Comparison of ENCODE assay signal across 11 mouse cellular contexts in genomic region chr17:10321754-10322153, GRCm38 (mm10). TPM values are rescaled to one million over a fixed set of nuclear protein-coding genes. Genes with fewer than 3 reads are reported as not detected.
DNase-seq lines count a peak whose midpoint lies in the region; ATAC-seq and TF ChIP-seq lines count a peak whose summit lies in the region.
"Had no signal": no experiment of that assay in that cellular context is flagged by ENCODE, and none has a peak within 500 bp of the region (broad histone marks: within the 10 kb centered on the region; RNA-seq: fewer than 3 reads in every experiment).

No protein-coding gene starts in this region.

- no peaks in the 10 kb centered on the region for H3K9me3 ChIP-seq in heart, embryonic 14.5 days (ENCODE audit: control insufficient read depth, low read length)
- no peaks in the 10 kb centered on the region for H3K9me3 ChIP-seq in lung, postnatal 0 days (ENCODE audit: low read length)
- no peaks in the 10 kb centered on the region for H3K9me3 ChIP-seq in hindbrain, embryonic 16.5 days (ENCODE audit: control insufficient read depth, low read length)
- no peaks in the 10 kb centered on the region for H3K9me3 ChIP-seq in neural tube, embryonic 13.5 days
- H3K9me3 ChIP-seq: intestine, embryonic 15.5 days had no signal

- peaks cover 13 to 36% of the 10 kb centered on the region in 2 experiments for H3K4me1 ChIP-seq in heart, embryonic 14.5 days (ENCODE audit: control insufficient read depth in 2 of 2, insufficient read depth in 2 of 2, low read length in 2 of 2)
- no peaks in the 10 kb centered on the region; the same call in 1 of the 2 replicates for H3K4me1 ChIP-seq in lung, postnatal 0 days (ENCODE audit: insufficient read depth, low read depth, low read length)
- H3K4me1 ChIP-seq in lung, adult 2 months (ENCODE audit: control insufficient read depth, insufficient read depth, low read length) = peaks cover 5% of the 10 kb centered on the region
- peaks cover 9% of the 10 kb centered on the region for H3K4me1 ChIP-seq in hindbrain, embryonic 16.5 days (ENCODE audit: control insufficient read depth, insufficient read depth, low read depth, low read length)
- peaks cover 31% of the 10 kb centered on the region for H3K4me1 ChIP-seq in neural tube, embryonic 13.5 days (replicated peaks)
- H3K4me1 ChIP-seq: intestine, embryonic 15.5 days had no signal

- DNase-seq in heart, postnatal 25 days (ENCODE audit: low spot score) = no peak
- no peak for DNase-seq in lung, postnatal 0 days (ENCODE audit: low spot score)
- DNase-seq in lung, adult 2 months = no peak
- DNase-seq in cerebellum, adult 11-12 months = no peak
- no peak for DNase-seq in B cell, adult 2 months
- DNase-seq: thymus, adult 2 months had no signal

- peak overlapping the region; percentile 54 to 70 for H3K27ac ChIP-seq in heart, embryonic 14.5 days (replicated peaks in 1 of 2; ENCODE audit: control insufficient read depth in 1 of 2, insufficient read depth in 1 of 2, low read depth in 2 of 2, low read length in 2 of 2)
- 0 out of 2 replicates have a peak overlapping the region, but pooled peaks have one; percentile 16 for H3K27ac ChIP-seq in lung, postnatal 0 days (ENCODE audit: low read length)
- no peak overlapping the region for H3K27ac ChIP-seq in hindbrain, embryonic 16.5 days (ENCODE audit: low read depth, low read length)
- peak overlapping the region; percentile 62; the same call in 1 of the 2 replicates for H3K27ac ChIP-seq in neural tube, embryonic 13.5 days (replicated peaks)
- H3K27ac ChIP-seq: intestine, embryonic 15.5 days had no signal

- whole genome bisulfite sequencing in heart, embryonic 14.5 days = 57% methylated on average over 4 of the region's 4 CpGs
- WGBS in lung, postnatal 0 days = 69% methylated on average over 4 of the region's 4 CpGs
- 73% methylated on average over 4 of the region's 4 CpGs for WGBS in lung, adult 2 months
- WGBS in hindbrain, embryonic 16.5 days = 55% methylated on average over 4 of the region's 4 CpGs
- 61% methylated on average over 4 of the region's 4 CpGs for WGBS in neural tube, embryonic 13.5 days

- no peak for TF ChIP-seq CTCF in lung, postnatal 0 days (IDR thresholded peaks at IDR 0.05)
- TF ChIP-seq CTCF in lung, adult 2 months (IDR thresholded peaks at IDR 0.05; ENCODE audit: insufficient read depth, low read length) = no peak

- peak overlapping the region; percentile 74 for H3K4me2 ChIP-seq in heart, embryonic 14.5 days (ENCODE audit: low read length)
- H3K4me2 ChIP-seq in lung, postnatal 0 days (replicated peaks; ENCODE audit: low read depth, low read length) = no peak overlapping the region
- H3K4me2 ChIP-seq in hindbrain, embryonic 16.5 days (ENCODE audit: low read length) = peak overlapping the region; percentile 51
- peak overlapping the region; percentile 55 for H3K4me2 ChIP-seq in neural tube, embryonic 13.5 days
- H3K4me2 ChIP-seq: intestine, embryonic 15.5 days had no signal

- peaks cover 5% of the 10 kb centered on the region; the same call in 1 of the 2 replicates for H3K36me3 ChIP-seq in heart, embryonic 14.5 days (ENCODE audit: control insufficient read depth, insufficient read depth, low read length)
- H3K36me3 ChIP-seq in lung, postnatal 0 days (ENCODE audit: insufficient read depth, low read length) = no peaks in the 10 kb centered on the region
- H3K36me3 ChIP-seq in hindbrain, embryonic 16.5 days (ENCODE audit: control insufficient read depth, insufficient read depth, low read length) = no peaks in the 10 kb centered on the region
- no peaks in the 10 kb centered on the region for H3K36me3 ChIP-seq in neural tube, embryonic 13.5 days
- H3K36me3 ChIP-seq: intestine, embryonic 15.5 days had no signal

- TF ChIP-seq EP300 in lung, postnatal 0 days (IDR thresholded peaks at IDR 0.05) = peak; percentile 64

- H3K4me3 ChIP-seq in heart, embryonic 14.5 days (ENCODE audit: control insufficient read depth in 1 of 2, insufficient read depth in 1 of 2, low read depth in 1 of 2, low read length in 2 of 2) = 0 out of 4 replicates have a peak overlapping the region, but pooled peaks of 1 of the 2 experiments have one; percentile 32
- no peak overlapping the region for H3K4me3 ChIP-seq in lung, postnatal 0 days (ENCODE audit: low read depth, low read length)
- H3K4me3 ChIP-seq in lung, adult 2 months (replicated peaks; ENCODE audit: extremely low read depth, low read depth, low read length) = no peak overlapping the region
- no peak overlapping the region for H3K4me3 ChIP-seq in hindbrain, embryonic 16.5 days (ENCODE audit: low read length)
- peak overlapping the region; percentile 26; the same call in 1 of the 2 replicates for H3K4me3 ChIP-seq in neural tube, embryonic 13.5 days
- H3K4me3 ChIP-seq: intestine, embryonic 15.5 days had no signal

- no peaks in the 10 kb centered on the region for H3K27me3 ChIP-seq in heart, embryonic 14.5 days (ENCODE audit: control insufficient read depth, insufficient read depth, low read length)
- no peaks in the 10 kb centered on the region for H3K27me3 ChIP-seq in lung, postnatal 0 days (replicated peaks; ENCODE audit: insufficient read depth, low read length)
- no peaks in the 10 kb centered on the region for H3K27me3 ChIP-seq in hindbrain, embryonic 16.5 days (replicated peaks; ENCODE audit: control insufficient read depth, insufficient read depth, low read length)
- H3K27me3 ChIP-seq in neural tube, embryonic 13.5 days = no peaks in the 10 kb centered on the region
- H3K27me3 ChIP-seq: intestine, embryonic 15.5 days had no signal

- intact Hi-C loops in heart, postnatal 25 days (cut with DNase I) = loop anchor here (2.0 to 5.0 kb wide), 2 partner anchors 13 to 426 kb away; no protein-coding TSS in a partner anchor

- no peak for ATAC-seq in heart, embryonic 14.5 days (ENCODE audit: insufficient number of reproducible peaks, insufficient read depth, low FRiP score, low read depth)
- no peak for ATAC-seq in lung, postnatal 0 days
- no peak for ATAC-seq in hindbrain, embryonic 16.5 days
- no peak for ATAC-seq in neural tube, embryonic 13.5 days (ENCODE audit: low read depth)
- ATAC-seq: CD4-positive, CD25-positive, alpha-beta regulatory T cell, adult 4 months; intestine, embryonic 15.5 days had no signal

- TF ChIP-seq POLR2A in lung, adult 2 months (IDR thresholded peaks at IDR 0.05; ENCODE audit: borderline replicate concordance, extremely low read depth, low read depth, low read length) = no peak

- H3K9ac ChIP-seq in heart, embryonic 14.5 days (ENCODE audit: low read length) = peak overlapping the region; percentile 65; the same call in 1 of the 2 replicates
- no peak overlapping the region for H3K9ac ChIP-seq in lung, postnatal 0 days (replicated peaks; ENCODE audit: low read depth)
- no peak overlapping the region for H3K9ac ChIP-seq in hindbrain, embryonic 16.5 days (ENCODE audit: low read depth, low read length)
- no peak overlapping the region for H3K9ac ChIP-seq in neural tube, embryonic 13.5 days
- H3K9ac ChIP-seq: intestine, embryonic 15.5 days had no signal

RNA-seq across cellular contexts. Expression of gene Qk, which starts 2.1 kb away (rescaled TPM):
- 71.8 and 76.2 TPM in 2 replicates for polyA plus RNA-seq in heart, embryonic 14.5 days (2014; fragmentation: Nextera tagmentation; extraction: Ambion mirVana)
- total RNA-seq in heart, postnatal 25 days (2021) = 100 to 1,000 TPM; 444 to 447 TPM
- 60.2 and 67.9 TPM in 2 replicates for polyA plus RNA-seq in lung, postnatal 0 days (2015; fragmentation: Nextera tagmentation; extraction: Ambion mirVana)
- 381 and 394 TPM in 2 replicates for polyA plus RNA-seq in lung, adult 2 months (2012; rRNA removed)
- 46.3 and 47.5 TPM in 2 replicates for polyA plus RNA-seq in hindbrain, embryonic 16.5 days (2015; fragmentation: Nextera tagmentation; extraction: Ambion mirVana)
- polyA plus RNA-seq in neural tube, embryonic 13.5 days (2015; fragmentation: Nextera tagmentation; extraction: Ambion mirVana) = 45.6 and 48.1 TPM in 2 replicates
